Mouse (Mus musculus): ENCODE results near the gene Acer3.

DNA sequence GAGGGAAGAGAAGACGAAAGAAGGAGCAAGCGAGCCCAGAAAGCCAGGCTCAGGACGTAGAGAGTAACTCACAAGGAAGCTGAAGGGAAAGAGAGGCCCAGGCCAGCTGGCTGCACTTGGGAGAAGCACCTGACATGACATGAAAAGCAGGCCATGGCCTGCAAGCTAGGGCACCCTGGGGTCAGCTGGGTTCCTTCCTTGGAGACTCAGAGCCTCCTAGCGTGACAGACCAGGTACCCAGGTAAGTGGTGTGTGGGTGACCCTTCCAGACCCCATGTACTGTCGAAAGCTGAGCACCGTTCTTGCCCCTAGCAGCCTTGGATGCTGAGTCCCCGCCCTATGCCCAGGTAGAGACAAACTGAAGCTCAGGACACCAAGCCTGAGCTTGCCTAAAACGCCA, 148.3 kb downstream of the Acer3 start:
- TF ChIP-seq POLR2A (IDR thresholded peaks at IDR 0.05; ENCODE audit: low read depth, low read length) (no peak), CTCF (IDR thresholded peaks at IDR 0.05; ENCODE audit: extremely low read depth, insufficient read length, insufficient replicate concordance, low read depth, low read length) (no peak)

Measured in small intestine, adult 2 months (tissue).